Mouse (Mus musculus) right cerebral cortex, adult 18-20 months (tissue): ENCODE data around the gene Chuk.

Experiments
- DNase-seq: peaks from one replicate; pipeline ENCODE4 v3.0.0; 2022; ENCODE audit warnings: mixed read lengths

Gene Chuk

GRCm38 (mm10) chr19:44104393-44104792 is 2.9 kb downstream of the Chuk start:
- DNase-seq, result no peak

GRCm38 (mm10) chr19:44103001-44103400 is 4.3 kb downstream of the Chuk start:
- DNase-seq, result no peak

DNA sequence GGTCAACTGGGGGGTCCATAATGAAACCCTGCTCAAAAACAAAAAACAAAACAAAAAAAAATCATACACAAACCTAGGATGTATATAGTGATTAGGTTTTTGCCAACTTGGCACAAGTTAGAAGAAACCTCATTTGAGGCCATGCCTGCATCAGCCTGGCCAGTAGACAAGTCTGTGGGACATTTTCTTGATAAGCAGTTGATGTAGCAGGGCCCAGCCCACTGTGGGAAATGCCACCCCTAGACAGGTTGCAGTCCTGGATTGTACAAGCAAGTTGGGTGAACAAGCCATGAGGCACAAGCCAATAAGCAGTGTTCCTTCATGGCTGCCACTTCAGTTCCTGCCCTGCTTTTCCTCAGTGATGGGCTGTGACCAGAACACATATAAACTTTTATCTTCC is 6.4 kb downstream of the Chuk start:
- no peak for DNase-seq

DNA sequence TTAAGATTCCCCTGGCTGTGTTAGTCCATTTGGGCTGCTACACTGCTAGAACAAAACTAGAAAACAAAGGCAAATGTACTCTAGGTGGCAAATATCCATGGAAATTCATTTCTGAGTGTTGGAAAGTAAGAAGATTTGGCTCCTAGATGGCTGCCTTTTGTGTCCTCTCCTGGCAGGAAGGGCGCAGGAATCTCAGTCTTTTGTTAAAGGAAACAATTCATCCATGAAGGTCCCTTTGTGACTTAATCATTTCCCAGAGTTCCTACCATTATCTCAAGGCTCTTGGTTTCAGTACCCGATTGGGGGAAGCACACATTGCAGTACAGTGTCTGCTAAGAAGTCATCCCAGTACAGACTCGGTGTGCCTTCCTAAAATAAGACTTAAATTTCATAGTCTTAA is 21.0 kb downstream of the Chuk start:
- DNase-seq, result no peak

DNA sequence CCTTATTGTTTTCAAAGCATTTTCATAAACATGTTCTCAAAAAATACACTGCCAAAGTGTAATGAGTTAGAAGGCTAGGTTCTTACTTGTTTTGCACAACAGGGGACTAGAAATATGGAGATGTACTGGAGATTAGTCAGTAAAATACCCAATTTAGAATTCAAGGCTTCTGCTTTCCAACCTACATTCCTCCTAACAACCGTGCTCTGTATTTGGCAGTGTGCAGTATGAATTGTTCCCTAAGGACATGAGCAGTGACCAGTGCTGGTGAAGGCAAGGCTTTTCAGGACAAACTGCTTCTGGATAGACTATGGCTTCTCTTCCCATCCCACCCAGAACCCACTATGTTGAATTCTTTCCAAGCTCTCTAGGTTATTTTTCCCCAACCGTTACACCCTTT is 26.4 kb downstream of the Chuk start:
- no peak for DNase-seq

- DNase-seq, result no peak
These were observed 27.3 kb downstream of the Chuk start for GRCm38 (mm10) chr19:44080023-44080422.

- DNase-seq, result no peak
These were observed 30.3 kb downstream of the Chuk start for GRCm38 (mm10) chr19:44077024-44077423.

GRCm38 (mm10) chr19:44076457-44076856 is 30.8 kb downstream of the Chuk start:
- DNase-seq, result no peak

DNA sequence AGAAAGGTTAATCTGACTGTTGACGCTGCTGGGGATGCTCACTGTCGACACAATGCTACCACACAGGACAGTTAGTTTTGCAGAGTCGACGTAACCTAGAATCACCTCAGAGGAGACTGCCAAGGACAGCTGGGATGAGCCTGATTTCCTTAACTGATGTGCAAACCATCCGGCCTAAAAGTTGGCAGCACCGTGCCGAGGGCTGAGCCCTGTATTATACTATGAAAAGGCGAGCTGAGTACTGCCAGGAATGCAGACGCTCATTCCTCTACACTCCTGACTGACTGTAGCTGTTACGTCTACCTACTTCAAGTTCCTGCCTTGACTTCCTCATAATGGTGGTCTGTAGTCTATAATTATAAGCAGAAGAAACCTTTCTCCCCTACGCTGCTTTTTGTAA is 32.3 kb downstream of the Chuk start:
- no peak for DNase-seq

DNA sequence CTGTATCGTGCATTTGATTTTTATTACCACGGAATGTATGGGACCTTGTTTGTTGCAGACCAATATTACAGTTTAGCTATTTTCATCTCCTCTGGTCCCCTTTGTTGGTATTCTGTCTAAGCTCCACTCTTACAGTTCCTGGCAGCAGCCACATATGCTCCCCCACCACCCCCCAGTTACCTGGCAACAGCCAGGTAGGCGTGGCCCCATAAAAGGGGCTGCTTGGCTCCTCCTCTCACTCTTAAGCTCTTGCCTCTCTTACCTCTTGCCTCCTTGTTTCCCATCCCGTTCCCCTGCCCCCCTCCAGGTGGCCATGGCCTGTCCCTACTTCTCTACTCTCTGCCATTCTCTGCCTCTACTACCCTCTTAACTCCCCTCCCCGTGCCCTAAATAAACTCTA is 36.1 kb downstream of the Chuk start:
- DNase-seq, result no peak

DNA sequence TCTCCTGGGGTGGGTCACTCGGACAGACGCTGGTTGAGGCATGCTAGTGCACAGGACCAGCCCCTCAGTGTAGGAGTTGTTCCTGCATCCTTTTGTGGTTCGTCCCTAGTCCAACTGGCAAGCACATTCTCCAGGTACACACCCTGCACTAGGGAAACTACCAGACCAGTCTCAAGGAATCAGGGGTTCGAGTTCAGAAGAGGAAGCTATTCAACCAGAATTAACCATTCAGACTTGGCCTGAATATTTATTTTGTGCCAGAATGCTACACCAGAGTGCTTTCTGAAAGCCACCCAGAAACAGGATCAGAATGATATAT is 37.4 kb downstream of the Chuk start:
- no peak for DNase-seq

GRCm38 (mm10) chr19:44069121-44069913 is 38.0 kb downstream of the Chuk start, which contains the start of gene Erlin1:
Gene Erlin1 (minus strand): TSS chr19:44069785.
- peak; percentile 92 for DNase-seq

- no peak for DNase-seq
These were observed 39.0 kb downstream of the Chuk start for GRCm38 (mm10) chr19:44068232-44068631.

DNA sequence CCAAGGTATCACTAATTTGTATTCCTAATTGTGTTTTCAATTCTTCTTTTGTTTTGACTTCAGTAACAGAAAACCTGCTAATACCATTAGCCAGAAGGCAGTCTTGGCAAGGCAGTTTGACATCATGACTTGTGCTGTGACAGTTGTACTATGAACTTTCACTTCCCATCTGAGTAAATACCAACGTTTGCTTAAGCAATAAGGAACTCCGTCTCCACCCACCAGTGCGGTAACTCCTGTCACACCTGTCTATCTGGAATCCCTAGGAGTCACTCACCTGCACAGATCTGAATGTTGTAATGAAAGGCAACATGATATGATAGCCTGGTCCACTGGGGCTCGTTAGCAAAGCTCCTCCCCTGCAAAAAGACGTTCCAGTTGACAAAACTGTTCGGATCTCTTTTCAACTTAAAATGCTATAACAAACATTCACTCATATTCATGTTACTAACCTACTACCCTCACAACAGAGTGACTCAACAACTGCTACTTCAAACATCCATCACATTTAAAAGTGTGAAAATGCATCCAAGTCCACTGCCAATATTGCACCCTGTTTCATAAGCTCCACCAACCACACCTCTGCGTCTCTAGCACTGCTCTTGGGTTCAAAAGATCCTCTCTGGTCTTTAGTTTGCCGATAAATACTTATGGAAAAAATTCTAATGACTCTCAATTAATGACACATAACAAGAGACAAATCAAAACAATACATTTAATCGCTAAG is 39.8 kb downstream of the Chuk start:
- DNase-seq, result no peak

- DNase-seq, result no peak
These were observed 42.5 kb downstream of the Chuk start for GRCm38 (mm10) chr19:44064734-44065133.

DNA sequence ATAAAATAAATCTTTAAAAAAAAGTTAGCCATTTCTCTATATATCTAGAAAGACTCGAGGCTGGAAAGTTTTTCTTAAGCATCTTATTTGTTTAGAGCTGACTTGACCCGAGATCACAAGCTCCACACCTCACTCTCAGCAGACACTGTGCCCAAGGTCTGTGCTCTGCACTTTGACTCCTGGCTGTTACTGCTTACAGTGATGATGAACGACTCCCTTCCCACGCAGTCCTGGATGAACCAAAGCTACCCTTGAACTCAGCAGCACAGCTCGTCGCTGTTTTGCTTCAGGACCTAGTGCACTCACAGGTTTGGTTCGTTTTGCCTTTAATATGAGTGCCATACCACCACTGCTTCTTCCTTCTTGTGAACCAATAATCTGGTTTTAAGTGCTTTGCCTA is 43.5 kb downstream of the Chuk start:
- DNase-seq, result no peak

GRCm38 (mm10) chr19:44060226-44060625 is 47.1 kb downstream of the Chuk start:
- DNase-seq, result no peak

DNA sequence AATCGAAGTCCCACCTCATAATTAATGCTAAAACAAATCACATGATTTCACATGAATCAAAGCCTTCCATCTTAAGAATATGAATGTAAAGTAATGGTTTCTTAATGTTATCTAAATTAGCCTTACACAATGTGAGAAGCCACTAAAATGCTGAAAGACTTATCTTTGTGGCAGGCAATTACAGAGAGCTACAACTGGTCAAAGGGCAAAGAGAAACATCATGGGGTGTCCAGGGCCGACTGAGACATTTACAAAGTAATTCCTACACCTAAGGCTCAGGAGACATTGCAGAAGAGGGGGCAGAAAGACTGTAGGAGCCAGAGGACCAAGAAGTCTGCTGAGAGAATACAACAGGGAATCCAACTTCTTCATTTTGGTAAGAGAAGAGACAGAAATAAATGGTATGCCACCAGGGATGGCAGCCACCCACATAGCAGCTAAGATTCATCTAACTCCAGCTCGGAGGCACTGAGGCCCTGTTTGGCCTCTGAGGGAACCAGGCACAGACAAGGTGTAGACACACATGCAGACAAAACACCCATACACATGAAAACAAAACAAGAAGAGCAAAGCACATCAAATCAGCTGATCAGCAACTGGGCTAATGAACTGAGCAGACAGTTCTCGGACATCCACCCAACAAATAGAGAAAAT is 52.0 kb downstream of the Chuk start:
- no peak for DNase-seq

DNA sequence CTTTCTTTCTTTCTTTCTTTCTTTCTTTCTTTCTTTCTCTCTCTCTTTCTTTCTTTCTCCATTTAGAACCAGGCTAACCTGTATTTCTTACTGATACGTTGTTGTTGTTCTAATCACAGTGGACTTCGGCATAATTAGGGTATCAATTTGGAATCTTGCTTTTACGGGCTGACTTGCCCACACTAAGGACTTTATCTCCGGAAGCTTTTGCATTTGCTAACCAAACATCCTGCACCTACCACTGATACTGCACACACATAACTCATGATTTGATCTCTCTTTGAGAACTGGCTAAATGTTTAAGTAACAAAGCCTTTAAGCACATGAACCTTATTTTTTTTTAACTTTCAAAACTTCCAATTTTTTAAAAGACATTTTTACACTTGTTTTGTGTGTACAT is 56.9 kb downstream of the Chuk start:
- no peak for DNase-seq

DNA sequence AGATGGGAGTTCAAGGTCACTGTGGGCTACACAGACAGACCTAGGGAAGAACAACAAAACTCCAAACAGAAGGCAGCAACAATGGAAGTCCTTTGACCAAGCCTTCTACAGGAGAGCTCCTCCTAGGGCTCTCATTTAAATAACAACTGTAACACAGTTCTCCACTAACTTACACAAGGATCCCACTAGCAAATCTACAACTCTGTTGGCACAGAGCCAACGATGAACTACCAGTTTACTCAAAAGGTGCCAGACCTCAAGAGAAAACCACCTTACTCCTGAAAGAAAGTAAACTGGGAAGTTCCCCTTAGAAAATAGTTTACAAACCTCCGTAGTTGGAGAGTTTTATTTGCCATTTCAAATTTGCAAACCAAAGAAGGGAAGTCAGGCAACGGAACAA is 58.0 kb downstream of the Chuk start:
- no peak for DNase-seq

DNA sequence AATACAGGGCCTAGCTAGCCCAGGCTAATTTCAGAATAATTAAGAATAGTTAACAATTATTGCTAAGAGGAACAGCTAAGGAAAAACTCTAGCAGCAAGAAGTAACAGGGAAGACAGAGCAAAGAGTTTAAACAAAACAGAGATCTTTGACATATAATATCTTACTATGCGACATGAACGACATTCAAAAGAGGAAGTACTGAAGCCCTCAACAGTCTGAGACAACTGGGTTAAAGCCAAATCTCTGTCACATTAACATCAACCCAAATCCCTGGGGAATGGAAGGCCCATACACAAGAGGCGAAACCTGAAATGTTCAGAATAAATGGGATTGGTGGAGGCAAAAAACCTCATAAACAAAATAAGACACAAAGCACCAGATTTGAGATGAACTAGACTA is 61.4 kb downstream of the Chuk start:
- no peak for DNase-seq

- no peak for DNase-seq
These were observed 65.2 kb downstream of the Chuk start for GRCm38 (mm10) chr19:44042121-44042520.

DNA sequence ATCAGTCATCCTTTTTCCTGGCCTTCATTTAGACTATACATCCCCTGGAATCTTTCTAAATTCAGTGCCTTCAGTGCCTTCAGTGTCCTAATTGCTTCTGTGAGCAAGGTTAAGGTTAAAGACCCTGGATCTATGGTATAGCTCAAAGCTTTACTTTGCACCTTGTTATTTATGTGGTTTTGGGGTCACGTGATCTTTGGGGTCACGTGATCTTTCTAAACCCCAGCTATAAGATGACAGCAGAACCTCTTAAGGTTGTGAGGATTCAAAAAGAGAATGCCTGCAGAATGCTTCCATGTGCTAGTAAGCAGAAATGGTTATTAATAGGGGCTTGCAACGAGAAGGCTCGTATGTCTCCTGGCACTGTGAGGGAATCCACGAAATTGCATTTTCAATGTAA is 73.9 kb downstream of the Chuk start:
- DNase-seq, result no peak
